Mouse (Mus musculus): ENCODE results near the gene Armc5. TPM values are rescaled to one million over a fixed set of nuclear protein-coding genes. Genes with fewer than 3 reads are reported as not detected.

The Armc5 gene
- polyA plus RNA-seq (2012; rRNA removed): 60.6 and 67.5 TPM in 2 replicates

DNA sequence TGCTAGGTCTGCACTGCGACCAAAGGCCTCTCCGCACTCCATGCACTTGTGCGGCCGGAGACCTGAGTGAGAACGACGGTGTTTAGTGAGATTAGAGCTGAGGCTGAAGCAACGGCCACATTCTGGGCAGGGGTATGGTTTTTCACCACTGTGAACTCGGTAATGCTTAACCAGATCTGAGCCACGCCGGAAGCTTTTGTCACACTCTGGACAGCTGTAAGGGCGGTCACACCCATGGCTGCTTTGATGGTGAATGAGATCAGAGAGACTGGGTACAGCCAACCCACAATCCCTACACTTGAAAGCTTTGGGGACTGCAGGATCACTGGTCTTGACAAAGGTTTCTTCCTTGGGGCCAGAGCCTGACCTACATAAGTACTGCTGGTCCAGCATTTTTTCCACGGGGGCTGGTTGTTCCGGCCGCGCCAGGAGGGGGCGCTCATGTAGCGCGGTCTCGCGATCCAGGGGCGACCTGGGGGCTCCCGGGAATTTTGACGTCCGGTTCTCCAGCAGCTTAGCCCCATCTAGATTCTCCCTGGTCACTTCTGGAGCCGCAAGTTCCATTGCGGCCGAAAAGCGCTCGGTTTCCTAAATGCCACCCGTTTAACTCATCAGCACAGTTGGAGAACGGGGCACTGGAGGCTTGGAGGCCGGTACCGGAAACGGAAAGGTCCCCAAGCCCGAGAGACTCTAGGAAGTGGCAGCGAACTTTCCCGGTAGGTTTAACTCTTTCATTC, at the start of gene Armc5:
Armc5 (plus strand) TSS at position 487 of the 737 bp plus-strand sequence.

DNA sequence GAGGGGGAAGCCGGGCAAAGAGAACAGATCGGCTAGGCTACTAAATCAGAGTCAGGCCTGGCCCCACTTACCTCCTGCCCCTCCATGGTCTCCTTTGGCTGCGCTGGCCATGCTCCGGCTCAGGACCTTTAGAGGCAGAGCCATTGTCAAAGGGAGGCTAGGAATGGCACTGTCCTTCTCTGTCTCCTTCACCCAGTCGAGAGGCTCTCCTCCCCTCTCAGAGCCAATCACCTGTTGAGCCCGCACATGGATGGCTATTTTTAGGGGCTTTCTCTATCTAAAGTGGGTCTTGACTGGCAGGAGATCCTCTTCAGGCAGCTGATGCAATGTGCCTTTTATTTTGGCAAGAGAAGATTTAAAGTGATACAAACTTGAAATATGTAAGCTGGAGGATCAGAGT, 31.0 kb upstream of the Armc5 start, which contains the start of gene Cox6a2:
Cox6a2 (minus strand) TSS at position 236 of the 400 bp plus-strand sequence.

DNA sequence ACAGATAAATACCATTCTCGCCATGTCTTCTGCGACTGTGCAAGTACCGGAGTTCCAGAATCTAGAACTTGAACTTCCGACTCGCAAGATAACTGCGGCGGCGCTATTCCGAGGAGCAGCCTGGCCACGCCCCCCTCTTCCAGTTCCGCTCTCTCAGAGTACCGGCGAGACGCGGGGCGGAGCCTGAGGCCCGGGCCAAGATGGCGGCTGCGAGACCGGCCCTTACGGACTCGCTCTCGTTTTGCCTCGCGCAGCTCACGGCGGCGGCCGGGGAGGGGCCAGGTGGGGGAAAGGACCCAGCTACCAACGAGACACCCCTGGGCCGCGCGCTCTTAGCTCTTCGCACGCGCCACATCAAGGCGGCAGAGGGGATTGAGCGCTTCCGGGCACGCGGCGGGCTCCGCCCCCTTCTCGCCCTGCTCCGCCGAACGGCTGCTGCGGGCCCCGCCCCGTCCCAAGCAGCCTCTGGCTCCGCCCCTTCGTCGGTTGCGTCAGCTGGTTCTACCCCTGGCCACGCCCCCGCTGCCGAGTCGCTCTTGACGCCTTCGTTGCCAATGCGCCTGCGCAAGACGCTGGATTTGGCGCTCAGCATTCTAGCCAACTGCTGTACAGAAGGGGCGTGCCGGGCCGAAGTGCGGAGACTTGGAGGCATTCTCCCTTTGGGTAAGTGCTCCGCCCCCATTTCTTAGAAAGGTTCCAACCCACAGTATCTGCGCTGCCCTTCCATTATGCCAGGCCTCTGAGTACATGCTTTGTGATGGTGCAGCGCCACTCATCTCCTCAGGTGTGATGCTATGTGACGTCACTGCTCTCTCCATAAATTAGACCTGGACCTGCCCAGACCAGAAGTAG, 1.0 kb downstream of the Armc5 start, which contains the start of gene 9130023H24Rik:
9130023H24Rik (minus strand) TSS at position 105 of the 852 bp plus-strand sequence.

DNA sequence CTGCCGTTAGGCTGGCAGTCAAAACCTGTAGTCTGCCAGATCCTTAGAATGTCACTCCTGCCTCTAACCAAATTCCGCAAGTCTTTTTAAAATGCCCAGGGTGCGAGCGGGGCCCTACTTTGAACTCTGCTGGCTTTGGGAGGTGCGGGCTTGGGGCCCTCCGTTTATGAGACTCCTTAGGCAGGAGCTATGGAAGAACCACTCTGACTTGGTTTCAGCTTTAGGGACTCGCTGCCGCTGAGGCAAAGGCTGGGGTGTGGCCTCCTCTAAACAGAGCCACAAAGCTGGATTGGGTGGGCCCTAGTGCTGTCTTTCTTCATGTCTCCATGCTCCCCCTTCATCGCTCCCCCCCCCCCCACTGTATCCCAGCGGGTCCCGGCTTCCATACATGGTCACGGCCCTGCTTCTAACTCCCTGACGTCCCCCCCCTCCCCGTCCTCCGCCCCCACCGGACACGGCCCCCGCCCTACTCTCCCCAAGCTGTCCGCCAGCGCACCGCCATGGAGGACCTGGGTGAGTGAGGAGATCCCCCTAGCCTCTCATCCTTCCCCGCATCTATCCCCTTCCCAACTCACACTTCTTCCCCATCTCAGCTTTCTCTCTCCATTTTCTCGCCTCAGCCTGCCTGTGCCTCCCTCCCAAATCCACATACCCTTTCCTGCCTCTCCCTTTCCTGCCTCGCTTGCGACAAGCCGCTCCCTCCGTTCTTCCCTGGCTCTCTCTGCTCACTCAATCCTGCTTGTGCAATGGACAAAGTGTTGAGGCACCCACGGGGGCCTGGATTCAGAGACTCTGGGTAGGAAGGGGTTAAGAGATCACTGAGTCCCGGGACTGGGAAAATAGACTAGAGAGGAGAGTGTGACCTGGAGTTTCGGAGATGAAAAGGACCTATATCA, 9.6 kb downstream of the Armc5 start, which contains the start of gene Tgfb1i1:
Tgfb1i1 (plus strand) TSS at position 317 of the 896 bp plus-strand sequence.

DNA sequence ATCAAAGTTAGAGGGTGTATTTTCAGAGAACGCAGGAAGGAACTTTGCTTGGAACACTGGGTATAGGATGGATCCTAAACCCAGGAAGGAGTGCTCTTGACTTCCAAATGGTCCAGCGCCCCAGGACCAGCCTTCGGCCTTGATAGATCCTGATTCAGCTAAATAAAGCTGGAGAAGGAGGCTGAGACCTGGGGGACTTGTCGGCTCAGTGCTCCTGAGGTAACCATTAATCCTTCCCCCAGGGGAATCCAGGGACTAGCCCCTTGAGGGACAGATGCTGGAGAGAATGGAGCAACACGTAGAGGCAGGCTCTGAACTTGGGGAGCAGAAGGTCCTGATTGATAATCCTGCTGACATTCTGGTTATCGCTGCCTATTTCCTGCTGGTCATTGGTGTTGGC, 28.3 kb downstream of the Armc5 start, which contains the start of gene Slc5a2:
Slc5a2 (plus strand) TSS at position 247 of the 400 bp plus-strand sequence.

Other genes starting within 250 kb of the Armc5 start
- gene Pycard, start 243.5 kb upstream of the Armc5 start, polyA plus RNA-seq (2012; rRNA removed): 60.1 and 71.2 TPM in 2 replicates
- gene Trim72, start 233.4 kb upstream of the Armc5 start, polyA plus RNA-seq (2012; rRNA removed): 0.97 and 1.1 TPM in 2 replicates
- 5.6 and 6.6 TPM in 2 replicates for gene Itgam, start 174.7 kb upstream of the Armc5 start, polyA plus RNA-seq (2012; rRNA removed)
- 0.03 TPM in 1 of 2 replicates, not detected in the other for gene Gm49368, start 174.7 kb upstream of the Armc5 start, polyA plus RNA-seq (2012; rRNA removed)
- gene Itgax, start 107.8 kb upstream of the Armc5 start, polyA plus RNA-seq (2012; rRNA removed): 2.1 and 2.3 TPM in 2 replicates
- gene Itgad, start 83.0 kb upstream of the Armc5 start, polyA plus RNA-seq (2012; rRNA removed): 0.07 and 0.10 TPM in 2 replicates
- gene Cox6a2, start 31.0 kb upstream of the Armc5 start, polyA plus RNA-seq (2012; rRNA removed): 1.6 and 1.8 TPM in 2 replicates
- 1.8 and 2.7 TPM in 2 replicates for gene 9130023H24Rik, start 689 bp downstream of the Armc5 start, polyA plus RNA-seq (2012; rRNA removed)
- 178 and 180 TPM in 2 replicates for gene Tgfb1i1, start 9.5 kb downstream of the Armc5 start, polyA plus RNA-seq (2012; rRNA removed)
- 0.31 and 0.77 TPM in 2 replicates for gene Slc5a2, start 28.3 kb downstream of the Armc5 start, polyA plus RNA-seq (2012; rRNA removed)
- gene BC017158, start 60.8 kb downstream of the Armc5 start, polyA plus RNA-seq (2012; rRNA removed): 96.8 and 102 TPM in 2 replicates
- 9.9 and 17.0 TPM in 2 replicates for gene Rgs10, start 181.4 kb downstream of the Armc5 start, polyA plus RNA-seq (2012; rRNA removed)
- gene Tial1, start 224.4 kb downstream of the Armc5 start, polyA plus RNA-seq (2012; rRNA removed): 33.9 and 36.5 TPM in 2 replicates